Mouse (Mus musculus) embryonic fibroblast, embryonic 13.5 days (primary cell): ENCODE data around the gene Bola2.

ENCODE experiments used
- CTCF ChIP-seq: IDR thresholded peaks from 2 replicates; pipeline ENCODE4 v1.5.1; 2011; ENCODE audit warnings: mild to moderate bottlenecking, control low read depth, low read length, moderate library complexity, borderline replicate concordance; ENCODE audit not compliant: insufficient read depth
- POLR2A ChIP-seq: IDR thresholded peaks from 2 replicates; pipeline ENCODE4 v1.6.1; 2011; ENCODE audit warnings: low read depth, mild to moderate bottlenecking, control low read depth, low read length, moderate library complexity

- TF ChIP-seq CTCF (no peak), POLR2A (no peak)
Observed at GRCm38 (mm10) chr7:126702358-126702757, 7.2 kb downstream of the Bola2 start.
